Mouse (Mus musculus): ENCODE results near the gene Twist1.

The Twist1 gene

GRCm38 (mm10) chr12:33966490-33967415 lies 9.3 kb downstream of the Twist1 start:
- no peak for DNase-seq (ENCODE audit: low spot score)

GRCm38 (mm10) chr12:33967514-33967913 lies 10.0 kb downstream of the Twist1 start:
- no peak for DNase-seq (ENCODE audit: low spot score)

- DNase-seq (ENCODE audit: low spot score), result no peak
These were observed 10.8 kb downstream of the Twist1 start for GRCm38 (mm10) chr12:33968041-33968897.

- DNase-seq (ENCODE audit: low spot score), result no peak
These were observed 11.4 kb downstream of the Twist1 start for GRCm38 (mm10) chr12:33968898-33969178.

- DNase-seq (ENCODE audit: low spot score), result no peak
These were observed 22.7 kb downstream of the Twist1 start for GRCm38 (mm10) chr12:33980159-33980558.

- DNase-seq (ENCODE audit: low spot score), result no peak
These were observed 24.0 kb downstream of the Twist1 start for GRCm38 (mm10) chr12:33981433-33981832.

- no peak for DNase-seq (ENCODE audit: low spot score)
These were observed 35.7 kb downstream of the Twist1 start for GRCm38 (mm10) chr12:33993127-33993526.

All from ovary, postnatal 36 days (tissue).